Mouse (Mus musculus) lung, embryonic 15.5 days (tissue): ENCODE measurements around the gene Dock10. TPM values are rescaled to one million over a fixed set of nuclear protein-coding genes. Genes with fewer than 3 reads are reported as not detected.

ENCODE experiments used
- ATAC-seq: fragments of 200-750 bp; cut with Nextera tagmentation; 2 replicates; pipeline ENCODE4 v1.8.0; 2017; ENCODE audit warnings: moderate number of reproducible peaks, borderline replicate concordance; ENCODE audit not compliant: low FRiP score, low TSS enrichment; ENCODE audit errors: extremely low read depth
- H3K27ac ChIP-seq: fragments of 300-500 bp; sonication (generic); 2 replicates; pipeline ENCODE4 v1.5.1; 2015; ENCODE audit warnings: moderate library complexity, mild to moderate bottlenecking, inconsistent platforms
- H3K27me3 ChIP-seq: fragments of 300-500 bp; sonication (generic); 2 replicates; pipeline ENCODE4 v1.6.1; 2015; ENCODE audit warnings: inconsistent platforms
- H3K36me3 ChIP-seq: fragments of 300-500 bp; sonication (generic); 2 replicates; pipeline ENCODE4 v1.6.1; 2015; ENCODE audit warnings: inconsistent platforms
- H3K4me1 ChIP-seq: fragments of 300-500 bp; sonication (generic); 2 replicates; pipeline ENCODE4 v1.6.1; 2015; ENCODE audit warnings: inconsistent platforms
- H3K4me2 ChIP-seq: fragments of 300-500 bp; sonication (generic); 2 replicates; pipeline ENCODE4 v1.6.1; 2015; ENCODE audit warnings: inconsistent platforms, mild to moderate bottlenecking, moderate library complexity
- H3K4me3 ChIP-seq: fragments of 300-500 bp; sonication (generic); 2 replicates; pipeline ENCODE4 v1.5.1; 2015; ENCODE audit warnings: mild to moderate bottlenecking, inconsistent platforms
- H3K9ac ChIP-seq: fragments of 300-500 bp; sonication (generic); 2 replicates; pipeline ENCODE4 v1.6.1; 2015; ENCODE audit warnings: inconsistent platforms
- H3K9me3 ChIP-seq: fragments of 300-500 bp; sonication (generic); 2 replicates; pipeline ENCODE4 v1.6.1; 2016; ENCODE audit warnings: inconsistent platforms
- WGBS: fragments of 180-500 bp; shearing (Covaris S2); methylation state at CpG from one replicate; pipeline ENCODE4 v1.1.7; 2015; 5-methylcytosine and 5-hydroxymethylcytosine counted together
- polyA plus RNA-seq: library from polyadenylated mRNA; unstranded; fragments of >200 nt; fragmentation: Nextera tagmentation; extraction: Ambion mirVana; gene quantifications from 2 replicates; pipeline ENCODE4 v1.2.1, GENCODE M21; 2015

Dock10 gene
- polyA plus RNA-seq, 1 experiment from 2014 or later = 5.4 TPM

GRCm38 (mm10) chr1:80556446-80556845 lies 201.9 kb downstream of the Dock10 start:
- H3K4me3 ChIP-seq = no peak overlapping the region
- H3K27me3 ChIP-seq = no peaks in the 10 kb centered on the region
- no peaks in the 10 kb centered on the region for H3K4me1 ChIP-seq
- WGBS = 86% methylated on average over 1 of the region's 1 CpGs
- ATAC-seq = no peak
- no peaks in the 10 kb centered on the region for H3K36me3 ChIP-seq
- H3K27ac ChIP-seq = no peak overlapping the region
- H3K9ac ChIP-seq = no peak overlapping the region
- H3K4me2 ChIP-seq = no peak overlapping the region
- H3K9me3 ChIP-seq = no peaks in the 10 kb centered on the region

GRCm38 (mm10) chr1:80541522-80541921 lies 216.8 kb downstream of the Dock10 start:
- ATAC-seq = no peak
- Histone ChIP-seq H3K27me3 (no peaks in the 10 kb centered on the region), H3K4me2 (no peak overlapping the region), H3K9ac (no peak overlapping the region), H3K36me3 (no peaks in the 10 kb centered on the region), H3K4me1 (no peaks in the 10 kb centered on the region), H3K4me3 (no peak overlapping the region), H3K9me3 (no peaks in the 10 kb centered on the region), H3K27ac (no peak overlapping the region)
- 89% methylated on average over 3 of the region's 3 CpGs for WGBS

GRCm38 (mm10) chr1:80522197-80522596 lies 236.1 kb downstream of the Dock10 start:
- Histone ChIP-seq H3K27me3 (no peaks in the 10 kb centered on the region), H3K4me1 (no peaks in the 10 kb centered on the region), H3K9me3 (no peaks in the 10 kb centered on the region), H3K4me2 (no peak overlapping the region), H3K27ac (no peak overlapping the region), H3K36me3 (no peaks in the 10 kb centered on the region), H3K4me3 (no peak overlapping the region), H3K9ac (no peak overlapping the region)
- ATAC-seq = no peak
- WGBS = 74% methylated on average over 5 of the region's 5 CpGs

GRCm38 (mm10) chr1:80520456-80520855 lies 237.9 kb downstream of the Dock10 start:
- Histone ChIP-seq H3K27me3 (no peaks in the 10 kb centered on the region), H3K36me3 (no peaks in the 10 kb centered on the region), H3K27ac (no peak overlapping the region), H3K4me3 (no peak overlapping the region), H3K4me1 (no peaks in the 10 kb centered on the region), H3K9me3 (no peaks in the 10 kb centered on the region), H3K9ac (no peak overlapping the region), H3K4me2 (no peak overlapping the region)
- 31% methylated on average over 2 of the region's 2 CpGs for WGBS
- ATAC-seq = no peak

- no peak overlapping the region for H3K4me3 ChIP-seq
- ATAC-seq = no peak
Measured at GRCm38 (mm10) chr1:80519893-80520292, 238.4 kb downstream of the Dock10 start.

GRCm38 (mm10) chr1:80515836-80516235 lies 242.5 kb downstream of the Dock10 start:
- H3K9ac ChIP-seq = no peak overlapping the region
- H3K27me3 ChIP-seq = no peaks in the 10 kb centered on the region
- no peaks in the 10 kb centered on the region for H3K4me1 ChIP-seq
- H3K4me3 ChIP-seq = no peak overlapping the region
- no peak for ATAC-seq
- no peaks in the 10 kb centered on the region for H3K9me3 ChIP-seq
- 29% methylated on average over 6 of the region's 6 CpGs for WGBS
- H3K4me2 ChIP-seq = no peak overlapping the region
- no peak overlapping the region for H3K27ac ChIP-seq
- H3K36me3 ChIP-seq = no peaks in the 10 kb centered on the region

More at GRCm38 (mm10) chr1:80519893-80520292, 238.4 kb downstream of the Dock10 start:
- H3K9ac ChIP-seq = no peak overlapping the region
- no peaks in the 10 kb centered on the region for H3K36me3 ChIP-seq
- H3K4me1 ChIP-seq = no peaks in the 10 kb centered on the region
- H3K27me3 ChIP-seq = no peaks in the 10 kb centered on the region
- WGBS = 3% methylated on average over 1 of the region's 1 CpGs
- H3K4me2 ChIP-seq = no peak overlapping the region
- H3K27ac ChIP-seq = no peak overlapping the region
- H3K9me3 ChIP-seq = no peaks in the 10 kb centered on the region

- Histone ChIP-seq H3K27me3 (no peaks in the 10 kb centered on the region), H3K4me1 (no peaks in the 10 kb centered on the region), H3K9me3 (no peaks in the 10 kb centered on the region), H3K27ac (no peak overlapping the region), H3K4me2 (no peak overlapping the region), H3K4me3 (no peak overlapping the region), H3K36me3 (no peaks in the 10 kb centered on the region), H3K9ac (no peak overlapping the region)
- ATAC-seq = no peak
- 59% methylated on average over 8 of the region's 8 CpGs for WGBS
Measured at GRCm38 (mm10) chr1:80512210-80512948, 245.9 kb downstream of the Dock10 start.

GRCm38 (mm10) chr1:80504757-80505156 lies 253.6 kb downstream of the Dock10 start:
- Histone ChIP-seq H3K9ac (no peak overlapping the region), H3K27me3 (no peaks in the 10 kb centered on the region), H3K27ac (no peak overlapping the region), H3K4me1 (no peaks in the 10 kb centered on the region), H3K4me3 (no peak overlapping the region), H3K36me3 (no peaks in the 10 kb centered on the region), H3K4me2 (no peak overlapping the region), H3K9me3 (no peaks in the 10 kb centered on the region)
- 75% methylated on average over 2 of the region's 2 CpGs for WGBS
- ATAC-seq = no peak

GRCm38 (mm10) chr1:80504081-80504480 lies 254.2 kb downstream of the Dock10 start:
- 88% methylated on average over 4 of the region's 4 CpGs for WGBS
- Histone ChIP-seq H3K4me3 (no peak overlapping the region), H3K9me3 (no peaks in the 10 kb centered on the region)

GRCm38 (mm10) chr1:80502456-80503165 lies 255.7 kb downstream of the Dock10 start:
- H3K4me1 ChIP-seq = no peaks in the 10 kb centered on the region
- H3K9ac ChIP-seq = no peak overlapping the region
- WGBS = 67% methylated on average over 9 of the region's 9 CpGs
- ATAC-seq = no peak
- H3K27me3 ChIP-seq = no peaks in the 10 kb centered on the region
- no peak overlapping the region for H3K27ac ChIP-seq
- no peaks in the 10 kb centered on the region for H3K9me3 ChIP-seq
- H3K4me2 ChIP-seq = no peak overlapping the region
- no peak overlapping the region for H3K4me3 ChIP-seq
- H3K36me3 ChIP-seq = no peaks in the 10 kb centered on the region

More at GRCm38 (mm10) chr1:80504081-80504480, 254.2 kb downstream of the Dock10 start:
- Histone ChIP-seq H3K4me2 (no peak overlapping the region), H3K27me3 (no peaks in the 10 kb centered on the region), H3K4me1 (no peaks in the 10 kb centered on the region), H3K9ac (no peak overlapping the region), H3K27ac (no peak overlapping the region), H3K36me3 (no peaks in the 10 kb centered on the region)
- ATAC-seq = no peak

- H3K9ac ChIP-seq = no peak overlapping the region
- H3K36me3 ChIP-seq = no peaks in the 10 kb centered on the region
- no peaks in the 10 kb centered on the region for H3K27me3 ChIP-seq
- H3K4me3 ChIP-seq = no peak overlapping the region
- no peak overlapping the region for H3K4me2 ChIP-seq
- no peak for ATAC-seq
- no peaks in the 10 kb centered on the region for H3K4me1 ChIP-seq
- WGBS = 71% methylated on average over 7 of the region's 7 CpGs
- H3K9me3 ChIP-seq = no peaks in the 10 kb centered on the region
- no peak overlapping the region for H3K27ac ChIP-seq
Measured at GRCm38 (mm10) chr1:80499264-80499663, 259.1 kb downstream of the Dock10 start.

- no peak overlapping the region for H3K9ac ChIP-seq
- H3K27me3 ChIP-seq = no peaks in the 10 kb centered on the region
- H3K9me3 ChIP-seq = no peaks in the 10 kb centered on the region
- no peak overlapping the region for H3K27ac ChIP-seq
- H3K36me3 ChIP-seq = no peaks in the 10 kb centered on the region
- H3K4me3 ChIP-seq = no peak overlapping the region
- H3K4me2 ChIP-seq = no peak overlapping the region
- 74% methylated on average over 4 of the region's 4 CpGs for WGBS
- no peak for ATAC-seq
- no peaks in the 10 kb centered on the region for H3K4me1 ChIP-seq
Measured at GRCm38 (mm10) chr1:80496360-80496759, 262.0 kb downstream of the Dock10 start.
